Comparison of ENCODE assay signal across 25 mouse cellular contexts in the genomic region with DNA sequence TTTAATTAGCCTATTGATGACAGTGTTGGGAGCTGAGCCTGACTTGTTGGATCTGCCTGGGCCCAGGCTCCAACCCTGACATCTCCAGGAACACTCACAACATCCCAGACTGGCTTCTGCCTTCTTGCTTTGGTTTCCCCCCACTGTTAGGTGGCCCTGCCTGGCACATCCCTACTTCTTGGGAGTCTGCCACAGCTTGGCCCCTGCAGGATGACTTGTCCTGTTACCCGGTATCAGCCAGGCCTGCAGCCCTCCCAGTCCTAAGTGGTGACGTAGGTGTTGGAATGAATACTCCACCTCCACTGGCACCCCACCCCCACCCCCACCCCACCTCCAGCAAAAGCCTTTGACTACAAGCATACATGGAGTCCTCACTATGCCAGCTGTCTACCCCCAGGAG. TPM values are rescaled to one million over a fixed set of nuclear protein-coding genes. Genes with fewer than 3 reads are reported as not detected.
DNase-seq lines count a peak whose midpoint lies in the region; ATAC-seq lines count a peak whose summit lies in the region.
"Had no signal": no experiment of that assay in that cellular context is flagged by ENCODE, and none has a peak within 500 bp of the region (broad histone marks: within the 10 kb centered on the region; RNA-seq: fewer than 3 reads in every experiment).

No protein-coding gene starts in this region.

- 0 out of 2 replicates have a peak, but pooled peaks cover 4% of the 10 kb centered on the region for H3K9me3 ChIP-seq in heart, embryonic 12.5 days (replicated peaks)
- no peaks in the 10 kb centered on the region for H3K9me3 ChIP-seq in hindbrain, embryonic 14.5 days (ENCODE audit: control insufficient read depth, low read length)
- no peaks in the 10 kb centered on the region for H3K9me3 ChIP-seq in hindbrain, embryonic 16.5 days (ENCODE audit: control insufficient read depth, low read length)
- no peaks in the 10 kb centered on the region for H3K9me3 ChIP-seq in liver, embryonic 11.5 days (ENCODE audit: control insufficient read depth, low read length)
- H3K9me3 ChIP-seq: G1E; intestine, embryonic 15.5 days; limb, embryonic 15.5 days; liver, embryonic 15.5 days; midbrain, embryonic 12.5 days; neural tube, embryonic 15.5 days had no signal

- peaks cover 15% of the 10 kb centered on the region; the same call in 1 of the 2 replicates for H3K27me3 ChIP-seq in heart, embryonic 12.5 days (replicated peaks)
- H3K27me3 ChIP-seq in hindbrain, embryonic 14.5 days (ENCODE audit: control insufficient read depth, insufficient read depth, low read length): no peaks in the 10 kb centered on the region
- H3K27me3 ChIP-seq in hindbrain, embryonic 16.5 days (replicated peaks; ENCODE audit: control insufficient read depth, insufficient read depth, low read length): no peaks in the 10 kb centered on the region
- H3K27me3 ChIP-seq in liver, embryonic 11.5 days (replicated peaks; ENCODE audit: control insufficient read depth, insufficient read depth, low read length): peaks cover 9% of the 10 kb centered on the region; the same call in 1 of the 2 replicates
- H3K27me3 ChIP-seq: intestine, embryonic 15.5 days; limb, embryonic 15.5 days; midbrain, embryonic 12.5 days; neural tube, embryonic 15.5 days had no signal

- no peak overlapping the region for H3K27ac ChIP-seq in heart, embryonic 12.5 days (ENCODE audit: poor library complexity, severe bottlenecking)
- peak overlapping the region; percentile 61; the same call in 1 of the 2 replicates for H3K27ac ChIP-seq in hindbrain, embryonic 14.5 days
- no peak overlapping the region for H3K27ac ChIP-seq in hindbrain, embryonic 16.5 days (ENCODE audit: low read depth, low read length)
- H3K27ac ChIP-seq in liver, embryonic 11.5 days (ENCODE audit: low read depth, low read length): no peak overlapping the region
- H3K27ac ChIP-seq: gastrocnemius, adult 2 months; intestine, embryonic 15.5 days; limb, embryonic 15.5 days; liver, embryonic 15.5 days; macrophage; midbrain, embryonic 12.5 days had no signal

- 34% methylated on average over 2 of the region's 2 CpGs for WGBS in heart, embryonic 12.5 days
- 66% methylated on average over 2 of the region's 2 CpGs for WGBS in hindbrain, embryonic 14.5 days
- 64% methylated on average over 2 of the region's 2 CpGs for WGBS in hindbrain, embryonic 16.5 days
- 49% methylated on average over 2 of the region's 2 CpGs for WGBS in liver, embryonic 11.5 days

- intact Hi-C loops in left cerebral cortex, postnatal 4 days (cut with DNase I): no loop called here
- intact Hi-C loops in left cerebral cortex, postnatal 25 days (cut with DNase I): no loop called here

- no peak overlapping the region for H3K4me3 ChIP-seq in heart, embryonic 12.5 days
- no peak overlapping the region for H3K4me3 ChIP-seq in hindbrain, embryonic 14.5 days (replicated peaks; ENCODE audit: low read length)
- H3K4me3 ChIP-seq in hindbrain, embryonic 16.5 days (ENCODE audit: low read length): no peak overlapping the region
- no peak overlapping the region for H3K4me3 ChIP-seq in liver, embryonic 11.5 days (ENCODE audit: low read depth, low read length)
- H3K4me3 ChIP-seq: gastrocnemius, adult 2 months; intestine, embryonic 15.5 days; limb, embryonic 15.5 days; liver, embryonic 15.5 days; midbrain, embryonic 12.5 days; myocyte; neural tube, embryonic 15.5 days had no signal

- peak; percentile 41; the same call in 1 of the 2 replicates for ATAC-seq in heart, embryonic 12.5 days (ENCODE audit: insufficient number of reproducible peaks, low FRiP score)
- ATAC-seq in hindbrain, embryonic 14.5 days (ENCODE audit: low FRiP score): no peak
- ATAC-seq in hindbrain, embryonic 16.5 days: 0 out of 2 replicates have a peak, but pooled peaks have one; percentile 27
- ATAC-seq in liver, embryonic 11.5 days (replicated peaks; ENCODE audit: low FRiP score): no peak
- ATAC-seq: intestine, embryonic 15.5 days had no signal

- no peak overlapping the region for H3K4me2 ChIP-seq in heart, embryonic 12.5 days
- H3K4me2 ChIP-seq in hindbrain, embryonic 14.5 days (replicated peaks): no peak overlapping the region
- H3K4me2 ChIP-seq in hindbrain, embryonic 16.5 days (ENCODE audit: low read length): no peak overlapping the region
- H3K4me2 ChIP-seq in liver, embryonic 11.5 days: no peak overlapping the region
- H3K4me2 ChIP-seq: intestine, embryonic 15.5 days; limb, embryonic 15.5 days; liver, embryonic 15.5 days; midbrain, embryonic 12.5 days; neural tube, embryonic 15.5 days had no signal

- H3K36me3 ChIP-seq in heart, embryonic 12.5 days: no peaks in the 10 kb centered on the region
- no peaks in the 10 kb centered on the region for H3K36me3 ChIP-seq in hindbrain, embryonic 14.5 days (replicated peaks; ENCODE audit: control insufficient read depth, insufficient read depth)
- no peaks in the 10 kb centered on the region for H3K36me3 ChIP-seq in hindbrain, embryonic 16.5 days (ENCODE audit: control insufficient read depth, insufficient read depth, low read length)
- no peaks in the 10 kb centered on the region for H3K36me3 ChIP-seq in liver, embryonic 11.5 days (ENCODE audit: control insufficient read depth, insufficient read depth, low read length)
- H3K36me3 ChIP-seq: G1E; intestine, embryonic 15.5 days; limb, embryonic 15.5 days; liver, embryonic 15.5 days; midbrain, embryonic 12.5 days; neural tube, embryonic 15.5 days had no signal

- DNase-seq in heart, postnatal 4 days: no peak
- DNase-seq in left cerebral cortex, postnatal 4 days: peak; percentile 40
- no peak for DNase-seq in left cerebral cortex, postnatal 25 days (ENCODE audit: low spot score in 2 of 2)
- DNase-seq in hindbrain, embryonic 14.5 days (ENCODE audit: low spot score): no peak
- DNase-seq in liver, embryonic 11.5 days (ENCODE audit: low spot score): no peak
- DNase-seq: adrenal gland, adult 2 months; B cell, adult 2 months; cerebellum, adult 11 months; cerebellum, adult 9-11 months; gastrocnemius, adult 2 months; kidney, postnatal 25 days; right cerebral cortex, adult 18-20 months; right cerebral cortex, postnatal 4 days; thymus, postnatal 14 days had no signal

- H3K4me1 ChIP-seq in heart, embryonic 12.5 days (replicated peaks): peaks cover 33% of the 10 kb centered on the region
- no peaks in the 10 kb centered on the region for H3K4me1 ChIP-seq in hindbrain, embryonic 14.5 days (replicated peaks; ENCODE audit: control insufficient read depth, insufficient read depth, low read length)
- H3K4me1 ChIP-seq in hindbrain, embryonic 16.5 days (ENCODE audit: control insufficient read depth, insufficient read depth, low read depth, low read length): peaks cover 4% of the 10 kb centered on the region; the same call in 1 of the 2 replicates
- 0 out of 2 replicates have a peak, but pooled peaks cover 2% of the 10 kb centered on the region for H3K4me1 ChIP-seq in liver, embryonic 11.5 days (replicated peaks; ENCODE audit: control insufficient read depth, insufficient read depth, low read length)
- H3K4me1 ChIP-seq: neural tube, embryonic 15.5 days had no signal

- no peak overlapping the region for H3K9ac ChIP-seq in heart, embryonic 12.5 days
- no peak overlapping the region for H3K9ac ChIP-seq in hindbrain, embryonic 14.5 days
- H3K9ac ChIP-seq in hindbrain, embryonic 16.5 days (ENCODE audit: low read depth, low read length): no peak overlapping the region
- no peak overlapping the region for H3K9ac ChIP-seq in liver, embryonic 11.5 days (ENCODE audit: low read depth, low read length)
- H3K9ac ChIP-seq: intestine, embryonic 15.5 days; limb, embryonic 15.5 days; liver, embryonic 15.5 days; midbrain, embryonic 12.5 days; neural tube, embryonic 15.5 days had no signal

RNA-seq across cellular contexts. Expression of a gene that starts 7.7 kb away (rescaled TPM):
- 12.7 and 13.4 TPM in 2 replicates for polyA plus RNA-seq in heart, embryonic 12.5 days (2016; fragmentation: Nextera tagmentation; extraction: Ambion mirVana)
- 10 to 100 TPM; 12.5 to 15.9 TPM for total RNA-seq in heart, postnatal 4 days (2021)
- total RNA-seq in left cerebral cortex, postnatal 4 days (2021): 1 to 10 TPM; 5.3 to 7.6 TPM
- total RNA-seq in left cerebral cortex, postnatal 25 days (2021): 1 to 10 TPM; 2.8 to 2.9 TPM
- polyA plus RNA-seq in hindbrain, embryonic 14.5 days (2014; fragmentation: Nextera tagmentation; extraction: Ambion mirVana): 4.5 and 5.6 TPM in 2 replicates
- polyA plus RNA-seq in hindbrain, embryonic 16.5 days (2015; fragmentation: Nextera tagmentation; extraction: Ambion mirVana): 5.2 and 5.7 TPM in 2 replicates
- polyA plus RNA-seq in liver, embryonic 11.5 days (2014; fragmentation: Nextera tagmentation; extraction: Ambion mirVana): 10.2 and 13.2 TPM in 2 replicates
- total RNA-seq: CH12.LX had no signal
- polyA plus RNA-seq: macrophage had no signal

Comparison
In these comparisons a context has a peak if more than half of its experiments do, and no peak if none do; other contexts are left out.
1. ATAC-seq: peak in heart, embryonic 12.5 days (single experiment) and hindbrain, embryonic 16.5 days (single experiment); none in hindbrain, embryonic 14.5 days (single experiment) and liver, embryonic 11.5 days (single experiment).